Mouse (Mus musculus): Measurements from ENCODE around the gene Olfr90.
"Not testable (repeated sequence)": the region's sequence is repeated elsewhere in the genome, so short reads cannot be mapped to it uniquely, and the experiment has no call there.

Gene Olfr90

GRCm38 (mm10) chr17:37088399-37088798 is at the start of gene Olfr90:
Gene Olfr90, minus strand, starts transcription at chr17:37088499.
- DNase-seq (ENCODE audit: low read depth, low spot score), result no peak

DNA sequence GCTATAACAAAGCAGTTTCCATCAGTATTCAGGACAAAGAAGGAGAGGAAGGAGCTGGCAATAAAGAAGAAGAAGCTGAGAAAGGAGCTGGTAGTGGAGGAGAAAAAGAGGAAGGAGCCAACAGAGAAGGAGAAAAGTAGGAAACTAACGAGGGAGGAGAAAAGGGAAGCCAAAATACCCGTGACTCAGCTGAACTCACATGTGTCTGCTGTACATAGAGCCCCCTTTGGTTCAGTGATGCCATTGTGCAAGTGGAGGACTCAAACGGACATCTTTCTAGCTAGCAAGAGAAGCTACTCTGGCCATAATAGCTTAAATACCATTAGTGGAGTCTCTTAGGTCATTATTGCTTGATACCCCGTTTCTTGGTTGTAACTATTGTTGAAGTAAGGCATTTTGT is 43.1 kb upstream of the Olfr90 start:
- not testable (repeated sequence) for DNase-seq (ENCODE audit: low read depth, low spot score)

DNA sequence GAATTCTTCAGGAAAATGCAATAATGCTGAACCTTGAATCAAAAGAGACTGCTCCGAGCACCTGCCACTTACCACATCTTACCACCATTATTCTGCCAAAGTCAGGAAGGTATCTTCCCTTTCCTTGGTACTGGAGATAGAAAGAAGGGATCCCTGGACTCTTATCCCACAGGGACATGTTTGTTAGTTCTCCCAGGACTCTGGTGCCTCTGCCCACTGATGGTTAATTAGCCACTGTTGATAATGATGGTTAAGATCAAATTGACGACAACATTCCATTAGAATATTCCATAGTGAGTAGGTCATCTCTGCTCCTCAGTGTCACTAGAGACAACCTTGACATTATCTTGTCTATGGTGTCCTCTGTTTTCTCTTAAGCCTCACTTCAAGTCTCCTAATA is 31.7 kb upstream of the Olfr90 start, which contains the start of gene Olfr92:
Olfr92 (minus strand) TSS at position 101 of the 400 bp plus-strand sequence.
- DNase-seq (ENCODE audit: low read depth, low spot score), result no peak

DNA sequence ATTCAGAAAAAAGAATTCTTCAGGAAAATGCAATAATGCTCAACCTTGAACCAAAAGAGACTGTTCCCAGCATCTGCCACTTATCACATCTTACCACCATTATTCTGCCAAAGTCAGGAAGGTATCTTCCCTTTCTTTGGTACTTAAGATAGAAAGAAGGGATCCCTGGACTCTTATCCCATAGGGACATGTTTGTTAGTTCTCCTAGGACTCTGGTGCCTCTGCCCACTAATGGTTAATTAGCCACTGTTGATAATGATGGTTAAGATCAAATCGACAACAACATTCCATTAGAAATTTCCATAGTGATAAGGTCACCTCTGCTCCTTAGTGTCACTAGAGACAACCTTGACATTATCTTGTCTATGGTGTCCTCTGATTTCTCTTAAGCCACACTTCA is 9.9 kb upstream of the Olfr90 start, which contains the start of gene Olfr91:
Olfr91 (minus strand) TSS at position 101 of the 400 bp plus-strand sequence.
- no peak for DNase-seq (ENCODE audit: low read depth, low spot score)

GRCm38 (mm10) chr17:37093289-37093688 is 5.0 kb upstream of the Olfr90 start:
- no peak for DNase-seq (ENCODE audit: low read depth, low spot score)

- DNase-seq (ENCODE audit: low read depth, low spot score), result no peak
Measured at GRCm38 (mm10) chr17:37092198-37092597, 3.9 kb upstream of the Olfr90 start.

DNA sequence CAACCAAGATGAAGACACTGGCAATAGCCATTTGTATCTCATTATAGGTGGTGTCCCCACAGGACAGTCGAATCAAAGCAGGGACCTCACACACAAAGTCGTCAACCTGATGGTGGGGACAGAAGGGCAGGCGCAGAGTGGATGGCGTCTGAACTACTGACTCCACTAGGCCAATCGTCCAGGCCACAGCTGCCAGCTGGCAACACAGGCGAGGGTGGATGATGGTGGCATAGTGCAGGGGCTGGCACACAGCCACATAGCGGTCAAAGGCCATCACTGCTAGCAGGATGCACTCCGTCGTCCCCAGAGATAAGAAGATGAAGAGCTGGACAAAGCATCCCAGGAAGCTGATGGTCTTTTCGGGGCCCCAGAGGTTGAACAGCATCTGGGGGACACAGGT is 2.8 kb downstream of the Olfr90 start:
- no peak for DNase-seq (ENCODE audit: low read depth, low spot score)

DNA sequence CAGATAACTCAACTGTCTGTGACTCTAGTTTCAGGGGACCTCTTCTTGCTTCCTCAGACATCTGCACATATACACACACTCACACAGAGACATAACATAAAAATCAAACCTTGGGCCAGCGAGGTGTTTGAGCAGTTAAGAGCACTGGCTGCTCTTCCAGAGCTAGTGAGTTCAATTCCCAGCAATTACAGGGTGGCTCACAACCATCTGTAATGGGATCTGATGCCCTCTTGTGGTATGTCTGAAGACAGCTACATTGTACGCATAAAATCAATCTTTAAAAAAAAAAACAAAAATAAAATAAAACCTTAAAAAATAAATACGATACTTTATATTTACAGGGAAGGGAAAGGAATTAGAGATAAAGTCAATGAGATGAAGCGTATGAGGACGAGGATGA is 3.7 kb downstream of the Olfr90 start:
- DNase-seq (ENCODE audit: low read depth, low spot score), result no peak

- peak; percentile 65 for DNase-seq (ENCODE audit: low read depth, low spot score)
Measured at GRCm38 (mm10) chr17:37083327-37083726, 5.0 kb downstream of the Olfr90 start.

DNA sequence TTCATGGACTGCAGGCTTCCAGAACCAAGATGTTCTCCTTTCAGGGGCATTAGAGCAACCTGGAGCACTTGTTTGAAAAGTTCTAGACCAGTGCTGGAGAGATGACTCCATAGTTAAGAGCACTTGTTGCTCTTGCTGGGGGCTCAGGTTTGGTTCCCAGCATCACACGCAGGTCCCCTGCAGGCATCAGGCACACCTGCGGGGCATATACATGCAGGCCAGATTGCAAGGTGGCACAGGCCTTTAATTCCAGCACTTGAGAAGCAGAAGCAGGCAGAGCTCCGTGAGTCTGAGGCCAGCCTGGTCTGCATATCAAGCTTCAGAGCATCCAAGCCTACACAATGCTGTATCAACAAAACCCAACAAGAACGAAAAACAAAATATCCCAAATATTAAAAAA is 6.6 kb downstream of the Olfr90 start:
- no peak for DNase-seq (ENCODE audit: low read depth, low spot score)

- DNase-seq (ENCODE audit: low read depth, low spot score), result peak; percentile 14
Measured at GRCm38 (mm10) chr17:37080119-37080518, 8.2 kb downstream of the Olfr90 start.

GRCm38 (mm10) chr17:37078990-37079389 is 9.3 kb downstream of the Olfr90 start:
- DNase-seq (ENCODE audit: low read depth, low spot score), result no peak

- DNase-seq (ENCODE audit: low read depth, low spot score), result no peak
Measured at GRCm38 (mm10) chr17:37078193-37078592, 10.1 kb downstream of the Olfr90 start.

DNA sequence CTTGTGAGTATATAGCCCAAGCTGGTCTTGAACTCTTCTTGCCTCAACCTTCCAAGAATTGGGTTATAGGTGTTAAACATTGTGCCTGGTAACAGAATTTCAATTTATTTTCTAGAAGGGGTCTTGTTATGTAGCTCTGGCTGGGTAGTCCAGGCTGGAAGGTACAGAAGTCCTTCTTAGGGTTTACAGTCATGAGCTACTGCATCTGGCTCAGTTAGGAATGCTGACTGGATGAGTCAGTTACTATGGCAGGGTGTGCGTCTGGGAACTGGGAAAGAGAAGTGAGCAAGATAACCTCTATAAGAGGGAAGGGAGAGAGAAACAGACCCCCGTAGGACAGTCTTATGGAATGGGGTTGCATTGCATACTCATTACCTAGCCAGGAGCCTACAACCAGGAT is 12.5 kb downstream of the Olfr90 start:
- no peak for DNase-seq (ENCODE audit: low read depth, low spot score)

DNA sequence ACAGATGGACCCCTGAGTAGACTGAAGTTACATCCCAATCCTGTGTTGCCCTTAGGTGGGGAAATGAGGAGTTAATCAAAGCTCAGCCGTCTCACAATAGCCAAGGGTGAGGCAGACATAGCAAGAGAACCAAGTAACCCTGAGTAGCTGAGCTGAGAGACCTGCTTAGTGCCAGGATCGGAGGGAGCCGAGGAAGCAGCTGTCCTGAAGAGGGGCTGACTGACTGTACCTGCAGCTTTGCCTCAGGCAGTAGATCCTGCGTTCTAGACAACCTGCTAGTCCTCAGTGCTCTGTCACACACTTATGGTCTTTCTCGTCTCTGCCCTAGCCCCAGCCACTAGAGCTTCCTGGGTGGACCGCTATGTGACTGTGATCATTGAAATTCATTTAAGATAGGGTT is 13.1 kb downstream of the Olfr90 start:
- DNase-seq (ENCODE audit: low read depth, low spot score), result no peak

- no peak for DNase-seq (ENCODE audit: low read depth, low spot score)
Measured at GRCm38 (mm10) chr17:37072730-37073276, 15.5 kb downstream of the Olfr90 start.

DNA sequence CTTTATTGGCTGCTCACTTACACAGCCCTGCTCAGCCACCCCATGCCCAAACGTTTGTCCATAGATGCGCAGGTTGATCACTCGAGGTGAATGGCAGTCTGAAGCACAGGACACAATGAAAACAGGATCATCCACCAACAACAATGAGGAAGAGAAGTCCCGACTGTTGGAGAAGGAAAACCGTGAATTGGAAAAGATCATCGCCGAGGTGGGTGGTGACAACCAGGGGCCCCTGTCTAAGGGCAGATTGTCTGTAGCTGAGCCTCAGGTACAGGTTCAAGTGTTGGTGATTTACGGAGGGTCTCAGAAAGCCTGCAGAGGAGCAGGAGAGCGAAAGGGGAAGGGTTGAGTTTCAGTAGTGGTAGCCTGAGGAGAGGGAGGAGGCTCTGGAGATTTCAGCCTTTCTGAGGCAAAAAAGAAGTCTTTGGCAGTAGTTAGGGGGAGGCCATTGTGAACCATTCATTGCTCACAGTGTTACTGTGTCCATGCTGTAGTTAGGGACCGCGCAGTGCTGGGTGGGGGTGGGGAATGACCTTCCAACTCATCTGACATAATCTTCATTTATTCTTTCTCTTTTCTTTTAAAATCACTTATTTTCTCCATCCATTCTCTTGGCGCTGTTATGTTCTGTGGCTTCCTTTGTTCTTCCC is 16.1 kb downstream of the Olfr90 start:
- no peak for DNase-seq (ENCODE audit: low read depth, low spot score)

DNA sequence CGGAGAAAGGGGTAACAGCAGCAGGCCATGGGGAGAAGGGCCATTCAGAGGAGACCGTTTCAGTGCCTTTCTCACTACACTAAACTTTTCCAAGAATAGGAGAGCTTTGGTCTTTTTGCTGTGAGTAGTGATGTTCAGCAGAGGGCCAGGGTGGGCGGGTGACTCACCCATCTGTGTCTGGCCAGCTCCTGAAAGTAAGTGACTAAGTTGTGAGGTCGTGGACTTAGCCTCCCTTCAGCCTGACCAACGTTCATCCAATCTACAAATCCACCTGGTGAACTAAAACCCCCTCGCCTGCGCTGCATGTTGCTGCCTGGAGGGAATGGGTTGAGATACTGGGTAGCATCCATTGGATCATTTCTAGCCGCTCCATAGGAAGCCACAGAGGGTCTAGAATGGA is 18.2 kb downstream of the Olfr90 start:
- DNase-seq (ENCODE audit: low read depth, low spot score), result no peak

- no peak for DNase-seq (ENCODE audit: low read depth, low spot score)
Measured at GRCm38 (mm10) chr17:37067861-37068260, 20.4 kb downstream of the Olfr90 start.

DNA sequence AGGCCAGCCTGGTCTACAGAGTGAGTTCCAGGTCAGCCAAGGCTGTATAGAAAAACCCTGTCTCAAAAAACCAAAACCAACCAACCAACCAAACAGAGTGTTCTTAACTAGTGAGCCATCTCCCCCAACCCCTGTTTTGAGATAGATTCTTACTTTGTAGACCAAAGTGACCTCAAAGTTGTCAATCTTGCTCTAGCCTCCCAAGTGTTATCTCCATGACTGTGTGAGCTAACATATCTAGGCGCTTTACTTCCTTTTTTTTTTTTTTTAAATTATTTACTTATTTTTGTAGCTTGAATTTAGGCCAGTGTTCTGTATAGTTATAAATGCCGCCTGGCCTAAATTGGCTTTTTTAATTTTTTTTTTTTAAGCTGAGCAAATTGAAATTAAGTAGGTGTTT is 22.3 kb downstream of the Olfr90 start:
- no peak for DNase-seq (ENCODE audit: low read depth, low spot score)

GRCm38 (mm10) chr17:37063686-37064495 is 24.4 kb downstream of the Olfr90 start:
- DNase-seq (ENCODE audit: low read depth, low spot score), result no peak

GRCm38 (mm10) chr17:37063063-37063462 is 25.2 kb downstream of the Olfr90 start:
- DNase-seq (ENCODE audit: low read depth, low spot score), result no peak

All from skeletal muscle tissue, adult 2 months (tissue).